Mouse (Mus musculus) lung, embryonic 14.5 days (tissue): ENCODE data around the gene Txk. TPM values are rescaled to one million over a fixed set of nuclear protein-coding genes. Genes with fewer than 3 reads are reported as not detected.
A peak's percentile ranks its signal among the peaks of the same experiment; 100 is the strongest.

Experiments
- ATAC-seq: fragments of 200-750 bp; cut with Nextera tagmentation; 2 replicates; pipeline ENCODE4 v1.8.0; 2017; ENCODE audit warnings: mild to moderate bottlenecking, moderate TSS enrichment, moderate library complexity; ENCODE audit not compliant: insufficient read depth
- DNase-seq: peaks from one replicate; pipeline ENCODE4 v3.0.0-alpha.2; 2015
- H3K27ac ChIP-seq: fragments of 300-500 bp; sonication (generic); 2 replicates; pipeline ENCODE4 v1.5.1; 2014; ENCODE audit warnings: low read depth, mild to moderate bottlenecking, moderate library complexity
- H3K27me3 ChIP-seq: fragments of 300-500 bp; sonication (generic); 2 replicates; pipeline ENCODE4 v1.6.1; 2014; ENCODE audit warnings: low read length, control low read depth; ENCODE audit not compliant: insufficient read depth
- H3K36me3 ChIP-seq: fragments of 300-500 bp; sonication (generic); 2 replicates; pipeline ENCODE4 v1.6.1; 2014; ENCODE audit warnings: control low read depth; ENCODE audit not compliant: insufficient read depth
- H3K4me1 ChIP-seq: fragments of 300-500 bp; sonication (generic); 2 replicates; pipeline ENCODE4 v1.6.1; 2014; ENCODE audit warnings: antibody characterized with exemption, control low read depth; ENCODE audit not compliant: insufficient read depth
- H3K4me2 ChIP-seq: fragments of 300-500 bp; sonication (generic); 2 replicates; pipeline ENCODE4 v1.6.1; 2014; ENCODE audit warnings: mild to moderate bottlenecking
- H3K4me3 ChIP-seq: fragments of 300-500 bp; sonication (generic); 2 replicates; pipeline ENCODE4 v1.5.1; 2014; ENCODE audit warnings: low read depth, low read length
- H3K9ac ChIP-seq: fragments of 300-500 bp; sonication (generic); 2 replicates; pipeline ENCODE4 v1.6.1; 2014
- H3K9me3 ChIP-seq: fragments of 300-500 bp; sonication (generic); 2 replicates; pipeline ENCODE4 v1.6.1; 2016; ENCODE audit warnings: low read depth, low read length, control low read depth
- CTCF ChIP-seq: IDR thresholded peaks from 2 replicates; pipeline ENCODE4 v1.5.1; 2016; ENCODE audit warnings: antibody characterized with exemption, low read depth
- WGBS: fragments of 180-500 bp; shearing (Covaris S2); extraction: QIAGEN DNeasy Blood & Tissue Kit; methylation state at CpG from one replicate; pipeline ENCODE4 v1.1.7; 2014; 5-methylcytosine and 5-hydroxymethylcytosine counted together
- polyA plus RNA-seq: library from polyadenylated mRNA; unstranded; fragments of >200 nt; fragmentation: Nextera tagmentation; extraction: Ambion mirVana; gene quantifications from 2 replicates; pipeline ENCODE4 v1.2.1, GENCODE M21; 2014

The Txk gene
- polyA plus RNA-seq, 1 experiment from 2014 or later, result not detected

GRCm38 (mm10) chr5:72690516-72690915, 62.1 kb downstream of the Txk start:
- Histone ChIP-seq H3K9me3 (no peaks in the 10 kb centered on the region), H3K36me3 (no peaks in the 10 kb centered on the region), H3K4me2 (no peak overlapping the region), H3K9ac (no peak overlapping the region), H3K4me1 (no peaks in the 10 kb centered on the region), H3K4me3 (no peak overlapping the region), H3K27me3 (no peaks in the 10 kb centered on the region), H3K27ac (no peak overlapping the region)
- DNase-seq, result no peak
- 92% methylated on average over 5 of the region's 5 CpGs for WGBS
- no peak for TF ChIP-seq CTCF
- no peak for ATAC-seq

GRCm38 (mm10) chr5:72689556-72689955, 63.0 kb downstream of the Txk start:
- TF ChIP-seq CTCF, result no peak
- H3K9me3 ChIP-seq, result no peaks in the 10 kb centered on the region
- H3K4me3 ChIP-seq, result no peak overlapping the region
- H3K4me1 ChIP-seq, result no peaks in the 10 kb centered on the region
- no peak overlapping the region for H3K9ac ChIP-seq
- no peak overlapping the region for H3K4me2 ChIP-seq
- ATAC-seq (no peak), DNase-seq (no peak)
- WGBS, result 90% methylated on average over 7 of the region's 7 CpGs
- H3K27me3 ChIP-seq, result no peaks in the 10 kb centered on the region
- no peak overlapping the region for H3K27ac ChIP-seq
- H3K36me3 ChIP-seq, result no peaks in the 10 kb centered on the region

GRCm38 (mm10) chr5:72681451-72681850, 71.1 kb downstream of the Txk start:
- no peak overlapping the region for H3K4me2 ChIP-seq
- no peaks in the 10 kb centered on the region for H3K4me1 ChIP-seq
- no peak for TF ChIP-seq CTCF
- no peaks in the 10 kb centered on the region for H3K36me3 ChIP-seq
- no peak for DNase-seq
- 0 out of 2 replicates have a peak, but pooled peaks cover 5% of the 10 kb centered on the region for H3K9me3 ChIP-seq
- no peak overlapping the region for H3K27ac ChIP-seq
- WGBS, result 61% methylated on average over 6 of the region's 6 CpGs
- H3K4me3 ChIP-seq, result no peak overlapping the region
- no peaks in the 10 kb centered on the region for H3K27me3 ChIP-seq
- no peak overlapping the region for H3K9ac ChIP-seq
- ATAC-seq, result no peak

GRCm38 (mm10) chr5:72674994-72675542, 77.5 kb downstream of the Txk start:
- H3K36me3 ChIP-seq, result no peaks in the 10 kb centered on the region
- H3K27ac ChIP-seq, result no peak overlapping the region
- 63% methylated on average over 9 of the region's 9 CpGs for WGBS

GRCm38 (mm10) chr5:72671017-72671699, 81.4 kb downstream of the Txk start:
- Histone ChIP-seq H3K4me1 (no peaks in the 10 kb centered on the region), H3K9me3 (no peaks in the 10 kb centered on the region), H3K36me3 (no peaks in the 10 kb centered on the region), H3K4me2 (no peak overlapping the region), H3K9ac (no peak overlapping the region), H3K27me3 (no peaks in the 10 kb centered on the region), H3K27ac (no peak overlapping the region), H3K4me3 (no peak overlapping the region)
- TF ChIP-seq CTCF, result no peak
- ATAC-seq (no peak), DNase-seq (no peak)
- 59% methylated on average over 8 of the region's 8 CpGs for WGBS

More at GRCm38 (mm10) chr5:72674994-72675542, 77.5 kb downstream of the Txk start:
- no peaks in the 10 kb centered on the region for H3K9me3 ChIP-seq
- no peaks in the 10 kb centered on the region for H3K27me3 ChIP-seq
- H3K4me3 ChIP-seq, result no peak overlapping the region
- TF ChIP-seq CTCF, result no peak
- DNase-seq, result peak; percentile 31
- H3K9ac ChIP-seq, result no peak overlapping the region
- no peak for ATAC-seq
- no peaks in the 10 kb centered on the region for H3K4me1 ChIP-seq
- no peak overlapping the region for H3K4me2 ChIP-seq

GRCm38 (mm10) chr5:72668351-72668750, 84.2 kb downstream of the Txk start:
- DNase-seq, result no peak
- 75% methylated on average over 9 of the region's 9 CpGs for WGBS
- no peaks in the 10 kb centered on the region for H3K27me3 ChIP-seq
- no peaks in the 10 kb centered on the region for H3K4me1 ChIP-seq
- H3K36me3 ChIP-seq, result no peaks in the 10 kb centered on the region
- no peaks in the 10 kb centered on the region for H3K9me3 ChIP-seq
- H3K4me2 ChIP-seq, result no peak overlapping the region
- no peak overlapping the region for H3K9ac ChIP-seq
- TF ChIP-seq CTCF, result no peak
- H3K27ac ChIP-seq, result no peak overlapping the region
- H3K4me3 ChIP-seq, result no peak overlapping the region
- no peak for ATAC-seq

GRCm38 (mm10) chr5:72666428-72666827, 86.1 kb downstream of the Txk start:
- no peak for DNase-seq
- WGBS, result 80% methylated on average over 7 of the region's 7 CpGs
- H3K27me3 ChIP-seq, result no peaks in the 10 kb centered on the region
- H3K9me3 ChIP-seq, result no peaks in the 10 kb centered on the region
- no peak overlapping the region for H3K27ac ChIP-seq
- no peak for TF ChIP-seq CTCF
- no peak overlapping the region for H3K9ac ChIP-seq
- no peak overlapping the region for H3K4me3 ChIP-seq
- no peak for ATAC-seq
- H3K4me1 ChIP-seq, result no peaks in the 10 kb centered on the region
- H3K36me3 ChIP-seq, result no peaks in the 10 kb centered on the region
- no peak overlapping the region for H3K4me2 ChIP-seq
